Comparison of ENCODE assay signal across 8 mouse cellular contexts in genomic region chr13:112308672-112309071, GRCm38 (mm10). TPM values are rescaled to one million over a fixed set of nuclear protein-coding genes. Genes with fewer than 3 reads are reported as not detected.
DNase-seq lines count a peak whose midpoint lies in the region; ATAC-seq and TF ChIP-seq lines count a peak whose summit lies in the region.

No protein-coding gene starts in this region.

- intact Hi-C loops in heart, postnatal 14 days (cut with DNase I), result loop anchor here (1.0 to 2.0 kb wide), 2 partner anchors 201 to 222 kb away; no protein-coding TSS in a partner anchor

- no peaks in the 10 kb centered on the region for H3K36me3 ChIP-seq in kidney, embryonic 15.5 days
- no peaks in the 10 kb centered on the region for H3K36me3 ChIP-seq in spleen, adult 2 months (ENCODE audit: control insufficient read depth, insufficient read depth, low read length)

- WGBS in kidney, embryonic 15.5 days, result 8% methylated on average over 1 of the region's 1 CpGs
- WGBS in lung, adult 2 months, result 16% methylated on average over 1 of the region's 1 CpGs
- WGBS in spleen, adult 2 months, result 14% methylated on average over 1 of the region's 1 CpGs

- no peak overlapping the region for H3K4me3 ChIP-seq in kidney, embryonic 15.5 days (replicated peaks)
- H3K4me3 ChIP-seq in lung, adult 2 months (replicated peaks; ENCODE audit: extremely low read depth, low read depth, low read length), result no peak overlapping the region
- no peak overlapping the region for H3K4me3 ChIP-seq in spleen, adult 2 months (ENCODE audit: extremely low read depth, insufficient read depth, insufficient read length)

- ATAC-seq in kidney, embryonic 15.5 days (replicated peaks; ENCODE audit: low FRiP score), result no peak
- peak; percentile 97 for ATAC-seq in CD4-positive, CD25-positive, alpha-beta regulatory T cell, adult 4 months
- no peak for ATAC-seq in erythroid progenitor cell, adult 5-6 weeks (replicated peaks; ENCODE audit: low FRiP score, poor library complexity, severe bottlenecking)

- H3K4me2 ChIP-seq in kidney, embryonic 15.5 days, result no peak overlapping the region

- H3K4me1 ChIP-seq in kidney, embryonic 15.5 days, result no peaks in the 10 kb centered on the region
- H3K4me1 ChIP-seq in lung, adult 2 months (ENCODE audit: control insufficient read depth, insufficient read depth, low read length), result no peaks in the 10 kb centered on the region; the same call in 1 of the 2 replicates
- H3K4me1 ChIP-seq in spleen, adult 2 months (ENCODE audit: control insufficient read depth, insufficient read depth, insufficient read length), result peaks cover 4% of the 10 kb centered on the region; the same call in 1 of the 2 replicates

- no peak overlapping the region for H3K27ac ChIP-seq in kidney, embryonic 15.5 days
- H3K27ac ChIP-seq in spleen, adult 2 months (ENCODE audit: insufficient read depth, low read length), result no peak overlapping the region

- TF ChIP-seq CTCF in lung, adult 2 months (IDR thresholded peaks at IDR 0.05; ENCODE audit: insufficient read depth, low read length), result peak; percentile 85
- TF ChIP-seq CTCF in spleen, adult 2 months (IDR thresholded peaks at IDR 0.05; ENCODE audit: extremely low read depth, insufficient read depth, insufficient read length, insufficient replicate concordance), result peak; percentile 86; the same call in 1 of the 2 replicates

- peak; percentile 70 for DNase-seq in kidney, adult 18-20 months
- DNase-seq in adrenal gland, adult 8-10 months, result peak; percentile 55
- DNase-seq in heart, postnatal 14 days, result peak; percentile 70 to 73
- DNase-seq in lung, adult 2 months, result peak; percentile 43
- peak; percentile 48 to 73 for DNase-seq in spleen, adult 2 months (ENCODE audit: low read depth in 1 of 2, low spot score in 2 of 2)

- no peak for TF ChIP-seq POLR2A in lung, adult 2 months (IDR thresholded peaks at IDR 0.05; ENCODE audit: borderline replicate concordance, extremely low read depth, low read depth, low read length)
- no peak for TF ChIP-seq POLR2A in spleen, adult 2 months (IDR thresholded peaks at IDR 0.05; ENCODE audit: low read depth, low read length)

- no peaks in the 10 kb centered on the region for H3K27me3 ChIP-seq in kidney, embryonic 15.5 days
- H3K27me3 ChIP-seq in spleen, adult 2 months (ENCODE audit: control insufficient read depth, insufficient read depth, low read length), result no peaks in the 10 kb centered on the region

- no peak overlapping the region for H3K9ac ChIP-seq in kidney, embryonic 15.5 days

- no peaks in the 10 kb centered on the region for H3K9me3 ChIP-seq in kidney, embryonic 15.5 days (replicated peaks)

RNA-seq across cellular contexts. Expression of gene Ankrd55, which starts 20.4 kb away (rescaled TPM):
- polyA plus RNA-seq in kidney, embryonic 15.5 days (2015; fragmentation: Nextera tagmentation; extraction: Ambion mirVana), result 0.21 and 0.31 TPM in 2 replicates
- 10 to 100 TPM; 12.1 to 14.6 TPM for polyA plus RNA-seq in CD4-positive, CD25-positive, alpha-beta regulatory T cell, adult 4 months (2017; shearing (Covaris generic))
- total RNA-seq in adrenal gland, adult 8-10 months (2022), result 1 to 10 TPM; 2.0 to 4.1 (median 2.9) TPM
- under 1 TPM; 0.19 to 0.29 TPM for total RNA-seq in heart, postnatal 14 days (2021)
- 0.07 and 0.15 TPM in 2 replicates for polyA plus RNA-seq in lung, adult 2 months (2012; rRNA removed)
- polyA plus RNA-seq in spleen, adult 2 months (2012; rRNA removed), result 0.72 and 0.74 TPM in 2 replicates
- not detected in 2 replicates for total RNA-seq in erythroid progenitor cell, adult 5-6 weeks (2015; ENCODE audit: low replicate concordance)
- total RNA-seq in erythroid progenitor cell, adult 5-6 weeks (2017; ENCODE audit: low replicate concordance), result not detected in 2 replicates
